Mouse (Mus musculus): ENCODE results near the gene Hspa1a.

- TF ChIP-seq E2F4 (IDR thresholded peaks at IDR 0.05; ENCODE audit: insufficient read depth), result no peak
- TF ChIP-seq POLR2A (IDR thresholded peaks at IDR 0.05; ENCODE audit: insufficient read length, low read depth), result no peak
Observed at GRCm38 (mm10) chr17:34997142-34997483, 25.2 kb upstream of the Hspa1a start.
